Mouse (Mus musculus): ENCODE data around the gene Gm9507.

DNA sequence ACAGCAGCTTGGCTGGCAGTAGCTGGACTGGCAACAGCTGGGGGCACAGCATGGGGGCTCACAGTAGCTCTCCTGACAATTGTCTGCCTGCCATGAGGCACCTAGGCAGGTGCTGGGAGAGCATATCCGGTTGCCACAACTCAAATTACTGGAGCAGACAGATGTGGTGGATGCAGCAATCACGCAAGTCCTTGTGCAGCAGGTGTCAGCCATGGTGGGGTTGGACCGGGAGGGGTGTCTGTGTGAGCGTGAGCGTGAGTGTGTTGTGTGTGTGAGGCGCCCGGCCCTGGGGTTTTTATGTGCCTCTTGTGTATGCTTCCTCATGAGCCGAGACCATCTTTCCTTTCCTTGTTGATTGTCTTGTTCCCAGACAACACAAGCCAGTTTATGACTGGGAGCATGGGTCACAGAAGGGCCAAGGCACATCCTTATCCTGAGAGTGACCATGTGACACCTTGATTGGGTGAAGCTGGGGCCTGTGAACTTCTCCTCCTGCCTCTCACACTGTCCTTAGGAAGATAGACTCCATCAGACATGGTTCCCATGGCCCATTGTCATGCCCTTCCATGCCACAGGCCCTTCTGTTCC lies 12.6 kb downstream of the Gm9507 start, which contains the start of gene Gm19668:
- TF ChIP-seq POLR2A (IDR thresholded peaks at IDR 0.05; ENCODE audit: control insufficient read depth, extremely low read depth, insufficient read depth, low read length, poor library complexity) = no peak
- TF ChIP-seq CTCF (IDR thresholded peaks at IDR 0.05; ENCODE audit: borderline replicate concordance, control insufficient read depth, extremely low read depth, insufficient read depth, low read length, poor library complexity) = no peak

Data from thymus, adult 2 months (tissue).